Mouse (Mus musculus) lung, embryonic 14.5 days (tissue): ENCODE results near the gene Ugt1a6b. TPM values are rescaled to one million over a fixed set of nuclear protein-coding genes. Genes with fewer than 3 reads are reported as not detected.
A peak's percentile ranks its signal among the peaks of the same experiment; 100 is the strongest.
"Not testable (repeated sequence)": the region's sequence is repeated elsewhere in the genome, so short reads cannot be mapped to it uniquely, and the experiment has no call there.

Experiments used
- ATAC-seq: fragments of 200-750 bp; cut with Nextera tagmentation; 2 replicates; pipeline ENCODE4 v1.8.0; 2017; ENCODE audit warnings: mild to moderate bottlenecking, moderate TSS enrichment, moderate library complexity; ENCODE audit not compliant: insufficient read depth
- DNase-seq: peaks from one replicate; pipeline ENCODE4 v3.0.0-alpha.2; 2015
- H3K27ac ChIP-seq: fragments of 300-500 bp; sonication (generic); 2 replicates; pipeline ENCODE4 v1.5.1; 2014; ENCODE audit warnings: low read depth, mild to moderate bottlenecking, moderate library complexity
- H3K27me3 ChIP-seq: fragments of 300-500 bp; sonication (generic); 2 replicates; pipeline ENCODE4 v1.6.1; 2014; ENCODE audit warnings: low read length, control low read depth; ENCODE audit not compliant: insufficient read depth
- H3K36me3 ChIP-seq: fragments of 300-500 bp; sonication (generic); 2 replicates; pipeline ENCODE4 v1.6.1; 2014; ENCODE audit warnings: control low read depth; ENCODE audit not compliant: insufficient read depth
- H3K4me1 ChIP-seq: fragments of 300-500 bp; sonication (generic); 2 replicates; pipeline ENCODE4 v1.6.1; 2014; ENCODE audit warnings: antibody characterized with exemption, control low read depth; ENCODE audit not compliant: insufficient read depth
- H3K4me2 ChIP-seq: fragments of 300-500 bp; sonication (generic); 2 replicates; pipeline ENCODE4 v1.6.1; 2014; ENCODE audit warnings: mild to moderate bottlenecking
- H3K4me3 ChIP-seq: fragments of 300-500 bp; sonication (generic); 2 replicates; pipeline ENCODE4 v1.5.1; 2014; ENCODE audit warnings: low read depth, low read length
- H3K9ac ChIP-seq: fragments of 300-500 bp; sonication (generic); 2 replicates; pipeline ENCODE4 v1.6.1; 2014
- H3K9me3 ChIP-seq: fragments of 300-500 bp; sonication (generic); 2 replicates; pipeline ENCODE4 v1.6.1; 2016; ENCODE audit warnings: low read depth, low read length, control low read depth
- CTCF ChIP-seq: IDR thresholded peaks from 2 replicates; pipeline ENCODE4 v1.5.1; 2016; ENCODE audit warnings: antibody characterized with exemption, low read depth
- WGBS: fragments of 180-500 bp; shearing (Covaris S2); extraction: QIAGEN DNeasy Blood & Tissue Kit; methylation state at CpG from one replicate; pipeline ENCODE4 v1.1.7; 2014; 5-methylcytosine and 5-hydroxymethylcytosine counted together
- polyA plus RNA-seq: library from polyadenylated mRNA; unstranded; fragments of >200 nt; fragmentation: Nextera tagmentation; extraction: Ambion mirVana; gene quantifications from 2 replicates; pipeline ENCODE4 v1.2.1, GENCODE M21; 2014

Gene Ugt1a6b
- polyA plus RNA-seq, 1 experiment from 2014 or later, result not detected

DNA sequence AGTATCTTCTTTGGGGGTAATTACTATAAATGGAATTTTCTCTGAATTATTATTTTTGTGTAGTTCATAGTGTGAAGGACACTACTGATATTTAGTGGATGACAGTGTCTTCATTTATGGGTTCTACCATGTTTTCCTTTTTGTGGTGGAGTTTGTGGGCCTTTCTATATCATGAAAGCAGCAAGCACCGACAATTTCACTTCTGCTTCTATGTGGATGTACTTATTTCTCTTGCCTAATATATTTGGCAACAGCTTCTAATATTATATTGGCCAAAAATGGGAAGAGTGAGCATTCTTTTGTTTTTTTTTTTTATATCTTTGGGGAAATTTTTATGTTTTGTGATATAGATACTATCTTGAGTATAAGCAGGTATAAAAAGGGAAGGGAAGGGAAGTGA lies 21.4 kb upstream of the Ugt1a6b start:
- WGBS, result 83% methylated on average over 1 of the region's 1 CpGs
- no peaks in the 10 kb centered on the region for H3K36me3 ChIP-seq
- no peak overlapping the region for H3K9ac ChIP-seq
- no peak overlapping the region for H3K4me3 ChIP-seq
- TF ChIP-seq CTCF, result no peak
- no peak for DNase-seq
- H3K27ac ChIP-seq, result no peak overlapping the region
- H3K4me2 ChIP-seq, result no peak overlapping the region
- no peaks in the 10 kb centered on the region for H3K9me3 ChIP-seq
- no peaks in the 10 kb centered on the region for H3K4me1 ChIP-seq
- no peaks in the 10 kb centered on the region for H3K27me3 ChIP-seq
- ATAC-seq, result no peak

DNA sequence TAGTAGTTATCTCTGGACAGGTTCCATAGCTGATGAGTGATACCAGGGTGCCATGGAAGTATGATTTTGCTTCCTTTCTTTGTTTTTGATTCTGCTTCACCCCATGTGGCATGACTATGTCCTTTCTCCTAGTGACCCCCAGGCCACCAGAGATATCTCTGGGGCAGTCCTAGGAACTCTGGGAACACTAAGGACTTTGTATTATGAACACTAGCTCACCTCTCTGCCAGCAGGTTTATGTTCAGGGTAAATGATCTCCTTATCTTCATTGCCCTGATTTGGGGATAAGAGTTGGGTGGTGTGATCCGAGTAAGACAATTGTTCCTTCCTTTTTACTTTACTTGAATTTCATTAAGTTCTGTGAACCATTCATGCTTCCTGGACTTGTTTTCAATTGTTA lies 16.9 kb upstream of the Ugt1a6b start:
- no peak for TF ChIP-seq CTCF
- no peak overlapping the region for H3K27ac ChIP-seq
- 70% methylated on average over 1 of the region's 1 CpGs for WGBS

DNA sequence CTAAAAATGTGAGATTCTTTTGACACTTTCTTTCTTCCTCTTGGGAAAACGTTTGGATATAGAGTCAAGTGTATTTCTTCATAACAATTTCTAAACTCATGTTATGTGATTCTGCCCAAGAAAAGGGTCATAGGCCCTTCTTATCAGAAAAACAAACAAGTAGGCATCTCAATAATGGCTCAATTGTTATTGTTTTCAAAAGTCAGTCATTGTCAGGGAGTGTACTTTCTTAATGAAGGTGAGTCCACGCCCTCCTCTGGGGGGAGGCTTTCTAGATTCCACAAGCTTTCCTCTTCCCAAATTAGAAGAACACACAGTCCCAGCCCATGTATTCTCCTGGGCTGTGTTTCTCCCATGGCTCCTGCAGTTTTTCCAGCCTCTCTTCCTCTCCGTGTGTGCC lies 15.5 kb upstream of the Ugt1a6b start, which contains the start of gene Ugt1a8:
Ugt1a8 (plus strand) TSS at position 301 of the 400 bp plus-strand sequence.
- DNase-seq (no peak), ATAC-seq (no peak)
- H3K4me2 ChIP-seq, result no peak within 1 kb of the TSS
- no peaks in the 10 kb centered on the region for H3K4me1 ChIP-seq
- 65% methylated on average over 3 of the region's 3 CpGs for WGBS
- no peak within 1 kb of the TSS for H3K4me3 ChIP-seq
- no peaks in the 10 kb centered on the region for H3K27me3 ChIP-seq
- H3K9me3 ChIP-seq, result no peaks in the 10 kb centered on the region
- TF ChIP-seq CTCF, result no peak
- H3K36me3 ChIP-seq, result no peaks in the 10 kb centered on the region
- no peak within 1 kb of the TSS for H3K27ac ChIP-seq
- H3K9ac ChIP-seq, result no peak within 1 kb of the TSS

More for the DNA sequence above, 16.9 kb upstream of the Ugt1a6b start:
- no peak overlapping the region for H3K4me3 ChIP-seq
- H3K27me3 ChIP-seq, result no peaks in the 10 kb centered on the region
- H3K36me3 ChIP-seq, result no peaks in the 10 kb centered on the region
- H3K9me3 ChIP-seq, result no peaks in the 10 kb centered on the region
- ATAC-seq, result no peak
- H3K4me1 ChIP-seq, result no peaks in the 10 kb centered on the region
- H3K9ac ChIP-seq, result no peak overlapping the region
- DNase-seq, result no peak
- no peak overlapping the region for H3K4me2 ChIP-seq

DNA sequence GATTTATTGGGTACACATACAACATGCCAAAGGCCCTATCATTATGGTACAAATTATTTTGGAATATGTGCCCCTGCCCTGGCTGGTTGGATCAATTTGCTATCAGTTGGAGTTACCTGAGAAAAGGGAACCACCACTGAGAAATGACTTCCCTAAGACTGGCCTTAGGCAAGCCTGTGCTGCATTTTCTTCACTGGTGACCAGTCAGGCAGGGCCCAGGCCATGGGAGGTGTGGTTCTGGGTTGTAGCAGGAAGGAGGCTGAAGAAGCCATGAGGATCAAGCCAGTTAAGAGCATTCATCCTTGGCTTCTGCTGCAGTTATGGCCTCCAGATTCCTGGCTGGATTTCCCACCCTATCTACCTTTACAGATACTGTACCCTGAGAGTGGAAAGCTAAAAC lies 10.7 kb upstream of the Ugt1a6b start:
- H3K9ac ChIP-seq, result no peak overlapping the region
- no peaks in the 10 kb centered on the region for H3K9me3 ChIP-seq
- no peak overlapping the region for H3K27ac ChIP-seq
- ATAC-seq (no peak), DNase-seq (no peak)
- H3K4me3 ChIP-seq, result no peak overlapping the region
- H3K4me2 ChIP-seq, result no peak overlapping the region
- no peaks in the 10 kb centered on the region for H3K36me3 ChIP-seq
- no peak for TF ChIP-seq CTCF
- H3K27me3 ChIP-seq, result no peaks in the 10 kb centered on the region
- H3K4me1 ChIP-seq, result no peaks in the 10 kb centered on the region

DNA sequence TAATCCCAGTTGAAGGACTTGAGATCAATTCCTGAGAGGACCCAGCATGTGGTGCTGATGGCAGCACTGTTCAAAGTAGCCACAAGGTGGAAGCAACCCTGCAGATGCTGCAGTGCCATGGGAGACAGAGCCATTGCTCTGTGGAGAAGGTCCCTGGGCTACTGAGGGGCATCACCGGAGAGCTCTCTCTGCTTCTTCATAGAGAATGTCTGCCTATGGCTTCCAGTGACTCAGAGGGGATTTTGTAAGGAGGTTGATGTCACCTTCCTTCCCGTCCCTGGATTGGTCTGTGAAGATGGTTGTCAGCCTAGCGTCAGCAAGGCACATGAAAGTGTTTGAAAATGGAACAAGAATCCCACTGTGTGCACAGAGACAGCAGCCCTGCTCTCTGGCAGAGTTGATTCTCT lies 8.8 kb upstream of the Ugt1a6b start:
- DNase-seq, result peak; percentile 40
- 55% methylated on average over 3 of the region's 3 CpGs for WGBS
- not testable (repeated sequence) for H3K9me3 ChIP-seq, H3K4me2 ChIP-seq, H3K9ac ChIP-seq, H3K27me3 ChIP-seq, H3K4me1 ChIP-seq, H3K36me3 ChIP-seq, H3K4me3 ChIP-seq
- peak; percentile 66; the same call in 1 of the 2 replicates for ATAC-seq
- H3K27ac ChIP-seq, result peak overlapping the region; percentile 83; the same call in 1 of the 2 replicates
- TF ChIP-seq CTCF, result peak; percentile 47

DNA sequence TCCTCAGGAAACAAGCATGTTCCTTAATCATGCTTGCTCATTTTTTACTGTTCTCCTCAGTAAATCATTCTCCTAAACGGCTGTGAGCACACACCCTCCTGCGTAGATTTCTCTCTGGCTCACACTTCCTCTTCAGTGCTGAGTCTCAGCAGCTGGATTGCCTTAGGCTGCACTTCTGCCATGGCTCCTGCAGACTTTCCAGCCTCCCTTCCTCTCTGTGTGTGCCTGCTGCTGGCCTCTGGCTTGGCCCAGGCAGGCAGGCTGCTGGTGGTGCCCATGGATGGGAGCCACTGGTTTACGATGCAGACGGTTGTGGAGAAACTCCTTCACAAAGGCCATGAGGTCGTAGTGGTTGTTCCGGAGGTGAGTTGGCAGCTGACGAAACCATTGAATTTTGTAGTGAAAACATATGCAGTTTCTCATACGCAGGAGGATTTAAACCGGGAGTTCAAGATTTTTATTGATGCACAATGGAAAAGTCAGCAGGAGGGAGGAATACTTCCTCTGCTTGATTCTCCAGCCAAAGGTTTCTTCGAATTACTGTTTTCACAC lies 8.0 kb upstream of the Ugt1a6b start, which contains the start of gene Ugt1a7c:
Ugt1a7c (plus strand) TSS at position 122 of the 552 bp plus-strand sequence.
- Histone ChIP-seq H3K9me3 (no peaks in the 10 kb centered on the region), H3K4me3 (no peak within 1 kb of the TSS), H3K27me3 (no peaks in the 10 kb centered on the region), H3K36me3 (no peaks in the 10 kb centered on the region), H3K4me2 (peak within 1 kb of the TSS; percentile 38), H3K4me1 (no peaks in the 10 kb centered on the region), H3K27ac (peak within 1 kb of the TSS; percentile 83; the same call in 1 of the 2 replicates), H3K9ac (no peak within 1 kb of the TSS)
- DNase-seq (peak; percentile 86), ATAC-seq (peak; percentile 93)
- TF ChIP-seq CTCF, result no peak
- 27% methylated on average over 10 of the region's 10 CpGs for WGBS

DNA sequence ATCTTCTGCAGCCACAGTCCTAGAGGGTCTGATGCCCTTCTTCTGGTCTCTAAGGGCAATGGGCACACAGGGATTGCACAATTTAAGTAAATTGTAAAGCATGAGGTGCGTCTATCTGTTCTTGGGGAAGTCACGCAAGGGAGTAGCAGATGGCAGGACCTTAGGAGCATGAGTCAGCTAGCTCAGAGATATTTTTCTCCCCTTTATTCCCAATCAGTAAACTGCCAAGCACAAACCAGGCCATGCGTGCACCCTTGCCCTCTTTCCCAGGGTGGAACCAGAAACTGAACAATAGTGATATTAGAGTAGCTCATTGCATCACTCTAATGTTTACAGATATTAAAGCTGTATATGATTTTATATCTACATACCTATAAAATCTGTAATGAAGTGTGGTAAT lies 4.5 kb upstream of the Ugt1a6b start:
- WGBS, result 82% methylated on average over 3 of the region's 3 CpGs
- ATAC-seq, result not testable (repeated sequence)

DNA sequence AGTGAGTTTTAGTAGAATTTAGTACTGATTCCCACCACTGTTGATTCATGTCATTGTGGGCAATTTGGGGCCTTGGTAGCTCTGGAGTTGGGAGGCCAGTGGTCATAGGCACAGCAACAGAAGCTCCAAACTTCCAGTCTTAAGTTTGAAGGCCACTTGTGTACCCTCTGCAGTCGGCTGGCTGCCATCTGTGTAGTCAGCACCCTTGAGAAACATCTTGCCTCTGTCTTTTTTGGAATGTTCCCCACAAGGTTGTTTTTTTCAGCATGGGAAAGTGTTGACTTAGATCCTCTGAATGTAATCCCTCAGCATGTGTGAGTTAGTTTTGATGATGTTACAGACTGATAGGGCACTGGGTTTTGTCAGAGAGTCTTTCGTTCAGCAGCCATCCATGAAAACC lies 3.4 kb upstream of the Ugt1a6b start:
- 70% methylated on average over 2 of the region's 2 CpGs for WGBS
- not testable (repeated sequence) for H3K4me2 ChIP-seq, H3K27me3 ChIP-seq, H3K4me1 ChIP-seq, DNase-seq, H3K36me3 ChIP-seq, H3K9ac ChIP-seq, H3K4me3 ChIP-seq, H3K9me3 ChIP-seq, H3K27ac ChIP-seq, ATAC-seq

More for the DNA sequence above, 4.5 kb upstream of the Ugt1a6b start:
- H3K4me2 ChIP-seq, DNase-seq, H3K9ac ChIP-seq, H3K4me1 ChIP-seq, H3K4me3 ChIP-seq, H3K27ac ChIP-seq, H3K36me3 ChIP-seq, H3K9me3 ChIP-seq, H3K27me3 ChIP-seq: not testable (repeated sequence)

DNA sequence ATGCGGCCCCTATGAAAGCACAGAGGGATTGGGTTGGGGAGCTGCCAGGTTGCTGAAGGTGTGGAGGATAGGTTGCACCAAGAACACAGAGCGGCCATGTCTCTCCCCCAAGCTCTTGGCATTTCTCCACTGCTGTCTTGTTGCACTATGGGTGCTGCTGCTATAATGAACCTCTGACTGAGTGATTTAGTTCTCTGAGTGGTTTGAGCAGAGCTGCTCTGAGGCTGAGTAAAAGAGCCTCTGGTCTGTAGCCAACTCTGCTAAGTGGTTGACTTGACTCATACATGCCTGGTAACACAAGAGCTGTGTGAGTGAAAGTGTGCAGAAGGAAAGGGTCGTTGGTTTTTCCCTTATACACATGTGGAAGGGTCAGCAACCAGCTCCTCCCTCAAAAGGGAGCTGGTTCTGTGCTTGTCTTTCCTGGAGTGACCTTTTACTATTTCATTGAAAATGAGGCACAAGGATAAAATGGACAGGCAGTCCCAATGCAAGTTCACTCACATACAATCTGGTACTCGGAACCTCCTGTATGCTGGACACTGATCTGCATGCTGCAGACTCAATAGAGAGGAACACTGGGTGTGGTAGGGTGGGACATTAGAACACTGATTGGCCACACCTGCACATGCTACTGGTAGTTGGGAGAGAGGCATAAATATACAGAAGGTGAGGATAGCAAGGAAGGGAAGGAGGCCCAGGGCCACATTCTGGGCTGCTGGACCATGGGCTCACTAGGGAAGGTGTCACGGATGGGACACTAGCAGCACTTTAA lies 831 bp downstream of the Ugt1a6b start:
- H3K27ac ChIP-seq, DNase-seq, H3K4me2 ChIP-seq, H3K27me3 ChIP-seq, ATAC-seq, H3K9me3 ChIP-seq, H3K9ac ChIP-seq, H3K4me1 ChIP-seq, H3K36me3 ChIP-seq, H3K4me3 ChIP-seq: not testable (repeated sequence)
- 70% methylated on average over 4 of the region's 5 CpGs for WGBS
